Mouse (Mus musculus): ENCODE data around the gene Gp1bb. TPM values are rescaled to one million over a fixed set of nuclear protein-coding genes. Genes with fewer than 3 reads are reported as not detected.

Gene Gp1bb
- polyA plus RNA-seq, 1 experiment from 2014 or later: 13.7 TPM

DNA sequence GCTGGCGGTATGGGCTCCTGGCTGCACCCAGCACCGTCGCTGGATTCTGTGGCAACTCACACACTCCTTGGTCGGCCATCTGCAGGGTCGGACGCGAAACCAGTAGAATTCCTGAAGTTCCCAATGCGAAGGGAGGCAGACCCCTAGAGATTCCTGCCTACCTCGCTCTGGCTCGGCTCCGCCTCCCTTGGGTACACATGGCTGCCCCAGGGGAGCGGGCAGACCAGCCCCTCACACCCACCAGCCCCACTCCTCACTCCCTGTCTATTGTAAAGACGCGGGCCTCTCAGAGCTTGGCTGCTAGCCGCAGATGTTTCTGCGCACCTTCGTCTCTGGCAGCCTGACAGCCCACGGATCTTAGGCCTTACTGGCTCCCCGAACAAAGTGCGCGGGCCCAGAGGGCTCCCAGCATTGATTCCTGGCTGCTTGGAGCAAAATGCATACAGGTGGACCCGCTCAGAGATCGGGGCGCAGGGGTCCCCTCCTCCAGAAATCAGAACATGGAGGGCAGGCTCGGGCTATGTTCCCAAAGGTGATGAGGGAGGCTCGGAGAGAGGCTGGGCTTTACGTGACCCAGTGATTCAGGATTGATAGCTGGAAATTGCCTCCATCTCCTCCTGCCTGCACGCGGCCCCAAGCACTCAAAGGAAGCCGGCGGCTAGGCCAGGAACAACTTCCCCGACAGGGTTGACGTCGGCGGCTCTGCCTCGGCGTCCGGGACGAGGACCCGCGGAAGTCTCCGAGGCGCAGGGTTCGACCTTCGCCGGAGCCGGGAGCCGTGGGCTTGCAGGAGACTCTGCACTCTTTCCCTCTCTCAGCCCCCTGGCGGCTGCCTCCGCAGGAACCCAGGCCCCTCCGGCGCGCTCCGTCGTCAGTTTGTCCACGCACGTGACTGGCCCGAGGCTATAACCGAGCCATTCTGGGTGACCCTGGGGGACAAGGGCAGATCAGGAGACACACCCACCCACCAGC is 30.9 kb downstream of the Gp1bb start:
- under 1% methylated on average over 59 of the region's 59 CpGs for WGBS
- no peaks in the 10 kb centered on the region for H3K36me3 ChIP-seq (replicated peaks; ENCODE audit: control insufficient read depth, insufficient read depth)
- no peaks in the 10 kb centered on the region for H3K9me3 ChIP-seq (ENCODE audit: control insufficient read depth, low read length)
- peaks cover 14% of the 10 kb centered on the region for H3K4me1 ChIP-seq (replicated peaks; ENCODE audit: control insufficient read depth, insufficient read depth, low read length)
- no peak overlapping the region for H3K27ac ChIP-seq
- H3K27me3 ChIP-seq (ENCODE audit: control insufficient read depth, insufficient read depth, low read length): peaks cover 63% of the 10 kb centered on the region
- peak overlapping the region; percentile 35 for H3K4me2 ChIP-seq (replicated peaks)
- DNase-seq (ENCODE audit: low spot score) (no peak), ATAC-seq (ENCODE audit: low FRiP score) (no peak)
- H3K4me3 ChIP-seq (replicated peaks; ENCODE audit: low read length): peak overlapping the region; percentile 17; the same call in 1 of the 2 replicates
- H3K9ac ChIP-seq: no peak overlapping the region

DNA sequence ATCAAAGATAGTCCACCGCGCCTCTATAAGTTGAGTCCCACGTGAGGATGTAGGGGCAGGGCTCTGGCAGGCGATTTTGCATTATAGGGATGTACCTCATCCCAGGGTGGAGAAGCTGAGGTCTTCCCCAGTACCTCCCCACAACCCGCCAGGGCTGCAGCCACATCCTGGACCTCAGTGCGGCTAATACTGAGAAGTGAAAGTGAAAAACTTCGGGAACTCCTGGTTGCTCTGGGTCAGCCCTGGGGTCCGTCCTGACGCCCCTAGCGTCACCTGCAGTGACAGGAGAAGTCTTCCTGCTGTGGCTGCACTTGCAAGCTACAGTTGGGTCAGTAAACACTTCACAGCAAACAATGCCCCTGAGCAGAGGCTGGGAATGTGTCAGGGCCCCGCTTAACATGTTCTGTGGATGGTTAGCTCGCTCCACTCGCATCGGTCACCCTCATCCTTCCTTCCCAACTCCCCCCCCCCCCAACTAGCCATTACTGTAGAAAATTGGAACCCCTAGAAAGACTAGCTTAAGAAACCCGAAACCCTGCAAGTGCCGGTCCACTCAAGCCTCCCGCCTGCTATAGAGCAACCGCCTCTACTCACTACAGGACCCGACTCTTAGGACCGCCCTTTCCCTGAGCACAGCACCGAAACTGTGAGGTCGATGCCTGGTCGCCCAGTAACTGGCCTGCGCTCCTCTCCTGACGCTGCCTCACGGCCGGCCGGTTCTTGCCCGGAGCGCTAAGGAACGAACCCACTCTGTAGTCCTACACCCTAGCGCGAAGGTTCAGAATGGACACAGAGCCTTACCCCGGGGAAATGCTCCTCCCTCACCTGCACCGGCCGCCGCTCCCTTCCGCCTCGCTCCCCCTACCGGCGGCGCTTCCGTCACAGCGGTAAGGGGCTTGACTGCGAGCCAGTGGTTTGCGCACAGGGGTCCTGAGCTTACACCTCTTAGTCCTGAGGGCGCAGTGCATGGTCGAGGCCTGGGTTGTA is 32.1 kb downstream of the Gp1bb start, which contains the start of gene Tbx1:
Gene Tbx1 (minus strand): TSS at position 868 of the 987 bp plus-strand sequence.
- Histone ChIP-seq H3K9me3 (ENCODE audit: control insufficient read depth, low read length) (no peaks in the 10 kb centered on the region), H3K27me3 (ENCODE audit: control insufficient read depth, insufficient read depth, low read length) (peaks cover 75% of the 10 kb centered on the region), H3K4me2 (replicated peaks) (peak within 1 kb of the TSS; percentile 35), H3K27ac (no peak within 1 kb of the TSS), H3K9ac (no peak within 1 kb of the TSS), H3K4me1 (replicated peaks; ENCODE audit: control insufficient read depth, insufficient read depth, low read length) (peaks cover 16% of the 10 kb centered on the region), H3K36me3 (replicated peaks; ENCODE audit: control insufficient read depth, insufficient read depth) (no peaks in the 10 kb centered on the region), H3K4me3 (replicated peaks; ENCODE audit: low read length) (peak within 1 kb of the TSS; percentile 17)
- ATAC-seq (ENCODE audit: low FRiP score) (no peak), DNase-seq (ENCODE audit: low spot score) (no peak)
- 2% methylated on average over 48 of the region's 48 CpGs for WGBS

DNA sequence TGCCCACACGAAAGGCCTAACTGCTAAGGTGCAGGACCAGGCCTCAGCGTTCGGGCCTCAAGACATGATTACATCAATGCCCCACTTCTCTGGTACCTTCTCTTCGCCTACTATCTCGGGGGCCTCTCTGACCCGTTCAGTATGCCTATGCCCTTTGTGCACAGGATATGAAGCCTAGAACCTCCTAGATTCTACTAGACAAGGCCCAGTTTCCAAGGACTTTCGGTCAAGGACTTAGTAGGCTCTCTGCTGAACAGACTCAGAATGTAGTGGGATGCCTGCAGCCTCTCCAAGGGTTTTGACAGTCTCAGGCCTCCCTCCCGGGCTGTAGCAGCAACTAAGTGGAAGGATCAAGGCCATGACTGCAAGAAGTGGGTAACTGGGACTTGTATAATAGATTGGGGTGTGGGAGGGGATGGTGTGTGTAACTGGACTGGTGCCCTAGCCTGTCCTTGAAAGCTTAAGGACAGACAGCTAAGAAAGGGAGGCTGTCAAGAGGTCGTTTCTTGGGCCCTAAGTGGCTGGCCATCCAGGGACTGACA is 33.1 kb downstream of the Gp1bb start:
- H3K27ac ChIP-seq: no peak overlapping the region
- H3K4me1 ChIP-seq (replicated peaks; ENCODE audit: control insufficient read depth, insufficient read depth, low read length): peaks cover 16% of the 10 kb centered on the region
- no peak overlapping the region for H3K4me2 ChIP-seq (replicated peaks)
- H3K9ac ChIP-seq: no peak overlapping the region
- 14% methylated on average over 9 of the region's 9 CpGs for WGBS
- no peaks in the 10 kb centered on the region for H3K9me3 ChIP-seq (ENCODE audit: control insufficient read depth, low read length)
- H3K36me3 ChIP-seq (replicated peaks; ENCODE audit: control insufficient read depth, insufficient read depth): no peaks in the 10 kb centered on the region
- peaks cover 85% of the 10 kb centered on the region for H3K27me3 ChIP-seq (ENCODE audit: control insufficient read depth, insufficient read depth, low read length)
- DNase-seq (ENCODE audit: low spot score): no peak
- H3K4me3 ChIP-seq (replicated peaks; ENCODE audit: low read length): no peak overlapping the region
- ATAC-seq (ENCODE audit: low FRiP score): no peak

DNA sequence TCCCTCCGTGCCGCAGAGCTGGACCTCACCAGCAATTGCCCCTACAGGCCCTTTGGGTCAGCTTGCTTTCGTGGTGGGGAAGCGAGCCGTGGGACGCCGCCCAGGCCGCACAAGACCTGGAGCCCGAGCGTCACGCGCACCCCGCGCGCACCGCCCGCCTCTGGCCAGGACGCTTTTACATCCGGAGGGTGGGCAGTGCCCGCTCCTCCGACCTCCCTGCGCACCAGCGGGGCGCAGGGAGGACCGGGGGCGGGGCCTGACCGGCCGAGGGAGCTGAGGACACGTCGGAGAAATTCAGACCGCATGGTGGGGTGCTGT is 33.5 kb downstream of the Gp1bb start:
- 3% methylated on average over 31 of the region's 31 CpGs for whole genome bisulfite sequencing
- no peak overlapping the region for H3K9ac ChIP-seq
- H3K36me3 ChIP-seq (replicated peaks; ENCODE audit: control insufficient read depth, insufficient read depth): no peaks in the 10 kb centered on the region
- no peak for ATAC-seq (ENCODE audit: low FRiP score)
- H3K4me2 ChIP-seq (replicated peaks): no peak overlapping the region
- peaks cover 89% of the 10 kb centered on the region for H3K27me3 ChIP-seq (ENCODE audit: control insufficient read depth, insufficient read depth, low read length)
- no peak overlapping the region for H3K4me3 ChIP-seq (replicated peaks; ENCODE audit: low read length)
- no peak overlapping the region for H3K27ac ChIP-seq
- no peak for DNase-seq (ENCODE audit: low spot score)
- peaks cover 16% of the 10 kb centered on the region for H3K4me1 ChIP-seq (replicated peaks; ENCODE audit: control insufficient read depth, insufficient read depth, low read length)
- no peaks in the 10 kb centered on the region for H3K9me3 ChIP-seq (ENCODE audit: control insufficient read depth, low read length)

DNA sequence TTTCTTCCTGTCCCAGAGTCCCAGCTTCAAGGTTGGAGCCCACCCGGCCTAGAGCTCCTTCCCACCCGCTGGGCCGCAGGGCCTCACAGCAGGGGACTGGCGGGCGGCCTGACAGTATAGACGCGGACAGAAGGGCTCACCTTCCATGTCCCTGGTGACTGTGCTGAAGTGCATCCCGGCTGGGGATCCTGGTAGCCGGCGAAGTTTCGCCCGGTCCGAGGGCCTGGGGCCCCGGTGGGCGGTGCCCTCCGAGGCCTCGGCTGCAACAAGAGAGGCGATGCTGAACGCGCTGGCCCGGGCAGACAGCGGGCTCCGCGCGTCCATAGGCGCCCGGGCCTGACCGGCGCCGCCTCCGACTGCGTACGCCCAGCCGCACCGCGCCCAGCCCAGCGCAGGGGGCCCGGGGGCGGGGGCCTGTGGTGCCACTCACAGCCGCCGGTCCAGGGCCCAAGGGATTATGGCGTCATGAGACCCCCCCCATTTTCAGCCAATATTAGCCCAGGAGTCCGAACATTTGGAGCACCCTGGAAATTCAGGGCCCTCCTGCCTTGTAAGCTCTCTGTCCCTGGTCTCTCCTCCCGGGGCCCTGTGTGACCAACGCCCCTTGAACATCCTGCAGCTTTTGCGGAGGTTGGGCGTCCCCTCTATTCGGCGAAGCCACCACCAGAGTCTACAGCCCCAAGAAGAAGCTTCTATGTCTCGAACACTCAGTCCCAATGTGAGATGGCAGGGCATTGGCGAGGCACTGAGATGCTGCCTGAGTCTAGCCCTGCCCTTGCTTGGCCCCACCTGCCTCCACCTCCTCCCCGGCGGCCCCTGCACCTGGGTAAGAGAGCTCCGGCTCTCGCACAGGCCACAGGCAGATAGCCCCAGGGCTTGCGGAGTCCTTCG is 34.1 kb downstream of the Gp1bb start:
- H3K27me3 ChIP-seq (ENCODE audit: control insufficient read depth, insufficient read depth, low read length): peaks cover 90% of the 10 kb centered on the region
- peak overlapping the region; percentile 53 for H3K4me2 ChIP-seq (replicated peaks)
- DNase-seq (ENCODE audit: low spot score): no peak
- H3K36me3 ChIP-seq (replicated peaks; ENCODE audit: control insufficient read depth, insufficient read depth): no peaks in the 10 kb centered on the region
- WGBS: 1% methylated on average over 49 of the region's 57 CpGs
- ATAC-seq (ENCODE audit: low FRiP score): peak; percentile 34; the same call in 1 of the 2 replicates
- no peak overlapping the region for H3K27ac ChIP-seq
- H3K9me3 ChIP-seq (ENCODE audit: control insufficient read depth, low read length): no peaks in the 10 kb centered on the region
- peak overlapping the region; percentile 17; the same call in 1 of the 2 replicates for H3K4me3 ChIP-seq (replicated peaks; ENCODE audit: low read length)
- H3K9ac ChIP-seq: no peak overlapping the region
- peaks cover 16% of the 10 kb centered on the region for H3K4me1 ChIP-seq (replicated peaks; ENCODE audit: control insufficient read depth, insufficient read depth, low read length)

DNA sequence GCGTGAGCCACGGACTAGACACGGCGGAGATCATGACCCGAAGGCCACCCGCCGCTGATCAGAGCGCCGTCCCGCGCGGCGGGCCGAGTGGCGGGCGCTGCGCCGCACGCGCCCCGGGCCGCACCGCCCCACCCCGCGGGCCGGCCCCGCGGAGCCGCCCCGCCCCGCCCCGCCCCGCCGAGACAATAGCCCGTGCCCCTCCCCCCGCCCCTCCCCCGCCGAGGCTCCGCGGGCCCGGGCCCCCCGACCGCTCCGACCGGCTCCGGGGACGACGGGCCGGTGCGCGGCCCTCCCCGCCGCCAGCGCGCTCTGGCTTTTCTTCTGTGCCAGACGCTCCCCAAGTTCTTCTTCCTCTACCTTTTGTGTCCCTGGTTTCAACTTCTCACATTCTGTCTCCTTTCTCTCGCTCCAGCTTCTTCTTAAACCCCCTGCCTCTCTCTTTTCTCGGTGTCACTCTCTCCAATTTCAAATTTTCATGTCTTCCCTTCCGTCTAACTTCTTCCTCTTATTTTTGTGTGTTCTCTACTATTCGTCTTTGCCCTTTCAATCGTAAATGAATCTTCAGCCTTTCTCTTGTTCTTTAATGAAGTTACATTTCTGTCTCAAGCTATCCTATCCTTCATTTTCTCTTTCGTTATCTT is 35.2 kb downstream of the Gp1bb start:
- H3K4me1 ChIP-seq (replicated peaks; ENCODE audit: control insufficient read depth, insufficient read depth, low read length): peaks cover 21% of the 10 kb centered on the region

DNA sequence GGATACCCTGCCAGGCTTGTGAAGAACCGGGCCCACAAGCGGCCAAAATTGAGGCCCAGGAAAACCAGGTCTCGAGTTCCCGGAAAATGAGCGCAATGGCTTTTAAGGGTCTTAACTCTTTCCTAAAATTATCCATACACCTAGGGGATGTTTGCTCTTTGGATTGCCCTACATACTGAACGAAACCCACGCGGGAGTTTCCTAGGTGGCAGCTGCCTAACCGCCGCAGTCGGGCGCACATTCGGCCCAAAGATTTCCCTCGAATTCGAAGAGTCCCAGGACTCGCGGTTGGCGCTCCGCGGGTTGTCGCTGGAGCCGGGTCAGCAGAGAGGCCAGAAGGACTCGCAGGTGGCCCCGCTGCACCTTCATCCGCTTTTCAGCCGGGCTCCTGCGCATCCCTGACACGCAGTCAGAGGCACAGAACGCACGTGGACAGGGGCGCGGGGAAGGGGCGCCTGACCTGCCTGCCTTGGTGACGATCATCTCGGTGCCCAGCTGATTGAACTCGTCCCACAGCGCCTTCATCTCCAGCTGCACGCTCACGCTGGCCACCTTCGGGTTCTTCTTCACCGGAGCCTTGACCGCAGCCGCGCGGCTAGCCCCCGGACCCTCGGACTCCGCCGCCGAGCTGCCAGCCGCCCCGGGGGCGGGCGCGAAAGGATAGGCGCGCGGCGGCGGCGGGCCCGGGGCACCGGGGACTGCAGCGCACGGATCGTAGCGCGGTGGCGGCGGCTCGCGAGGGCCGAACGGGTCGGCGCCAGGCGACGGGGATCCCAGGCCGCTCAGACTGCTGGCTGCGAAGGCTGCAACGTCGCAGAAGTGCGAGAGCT is 35.9 kb downstream of the Gp1bb start:
- Histone ChIP-seq H3K4me1 (replicated peaks; ENCODE audit: control insufficient read depth, insufficient read depth, low read length) (peaks cover 24% of the 10 kb centered on the region), H3K36me3 (replicated peaks; ENCODE audit: control insufficient read depth, insufficient read depth) (no peaks in the 10 kb centered on the region), H3K9ac (peak overlapping the region; percentile 40), H3K4me2 (replicated peaks) (peak overlapping the region; percentile 53), H3K27ac (no peak overlapping the region), H3K4me3 (replicated peaks; ENCODE audit: low read length) (peak overlapping the region; percentile 33), H3K9me3 (ENCODE audit: control insufficient read depth, low read length) (no peaks in the 10 kb centered on the region), H3K27me3 (ENCODE audit: control insufficient read depth, insufficient read depth, low read length) (peaks cover 93% of the 10 kb centered on the region)
- WGBS: 1% methylated on average over 81 of the region's 83 CpGs
- DNase-seq (ENCODE audit: low spot score): no peak
- no peak for ATAC-seq (ENCODE audit: low FRiP score)

More for the DNA sequence above, 35.2 kb downstream of the Gp1bb start:
- 2% methylated on average over 26 of the region's 62 CpGs for WGBS
- ATAC-seq (ENCODE audit: low FRiP score): no peak
- no peak for DNase-seq (ENCODE audit: low spot score)
- Histone ChIP-seq H3K27me3 (ENCODE audit: control insufficient read depth, insufficient read depth, low read length) (peaks cover 93% of the 10 kb centered on the region), H3K4me2 (replicated peaks) (peak overlapping the region; percentile 53), H3K4me3 (replicated peaks; ENCODE audit: low read length) (peak overlapping the region; percentile 33), H3K9ac (peak overlapping the region; percentile 40), H3K27ac (no peak overlapping the region), H3K9me3 (ENCODE audit: control insufficient read depth, low read length) (no peaks in the 10 kb centered on the region), H3K36me3 (replicated peaks; ENCODE audit: control insufficient read depth, insufficient read depth) (no peaks in the 10 kb centered on the region)

All from hindbrain, embryonic 14.5 days (tissue).